Mouse (Mus musculus): ENCODE data around the gene Pdgfra. TPM values are rescaled to one million over a fixed set of nuclear protein-coding genes. Genes with fewer than 3 reads are reported as not detected.

Pdgfra gene
- polyA plus RNA-seq, 1 experiment from 2014 or later: 1.3 TPM

DNA sequence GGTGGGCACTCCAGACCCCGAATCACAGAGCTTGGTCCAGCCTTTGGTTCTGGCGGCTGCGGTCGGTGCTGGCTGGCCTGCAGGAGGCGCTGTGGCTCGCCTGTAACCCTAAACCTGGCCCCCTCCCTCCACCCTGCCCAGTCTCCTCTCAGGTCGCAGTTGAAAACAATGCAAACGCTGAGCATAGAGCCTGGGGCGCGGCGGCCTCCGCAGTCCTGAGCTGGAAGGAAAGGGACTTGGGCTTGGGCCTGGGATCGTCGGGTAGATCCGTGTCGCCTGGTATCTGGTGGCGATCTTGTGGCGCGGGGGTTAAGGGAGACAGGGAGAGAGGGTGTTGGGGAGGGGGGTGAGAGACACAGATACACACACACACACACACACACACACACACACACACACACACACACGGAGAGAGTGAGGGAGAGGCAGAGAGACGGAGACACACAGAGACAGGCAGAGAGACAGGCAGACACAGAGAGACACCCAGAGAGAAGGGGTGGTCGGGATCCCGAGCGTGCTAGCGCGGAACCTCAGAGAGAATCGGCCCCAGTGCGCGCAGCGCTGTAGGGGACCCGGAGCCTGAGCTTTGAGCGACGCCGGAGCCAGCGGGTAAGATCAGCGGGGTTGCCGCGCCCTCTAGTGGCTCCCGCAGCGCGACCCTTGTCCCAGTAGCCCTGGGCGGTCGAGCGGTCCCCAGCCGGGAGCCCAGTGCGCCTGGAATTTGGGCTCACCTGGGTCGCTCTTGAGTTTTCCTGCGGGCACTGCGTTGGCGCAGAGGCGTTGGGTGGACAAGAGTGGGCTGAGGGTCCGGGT, 3.9 kb downstream of the Pdgfra start:
- Histone ChIP-seq H3K4me1 (replicated peaks) (peaks cover 19% of the 10 kb centered on the region), H3K9me3 (replicated peaks) (no peaks in the 10 kb centered on the region), H3K27ac (replicated peaks) (no peak overlapping the region), H3K4me2 (peak overlapping the region; percentile 64), H3K9ac (no peak overlapping the region; the same call in 1 of the 2 replicates), H3K4me3 (replicated peaks) (peak overlapping the region; percentile 42), H3K36me3 (replicated peaks) (no peaks in the 10 kb centered on the region), H3K27me3 (peaks cover 62% of the 10 kb centered on the region)
- under 1% methylated on average over 51 of the region's 52 CpGs for WGBS (ENCODE audit: insufficient replicate concordance)
- peak; percentile 70 for ATAC-seq (ENCODE audit: insufficient read depth)

DNA sequence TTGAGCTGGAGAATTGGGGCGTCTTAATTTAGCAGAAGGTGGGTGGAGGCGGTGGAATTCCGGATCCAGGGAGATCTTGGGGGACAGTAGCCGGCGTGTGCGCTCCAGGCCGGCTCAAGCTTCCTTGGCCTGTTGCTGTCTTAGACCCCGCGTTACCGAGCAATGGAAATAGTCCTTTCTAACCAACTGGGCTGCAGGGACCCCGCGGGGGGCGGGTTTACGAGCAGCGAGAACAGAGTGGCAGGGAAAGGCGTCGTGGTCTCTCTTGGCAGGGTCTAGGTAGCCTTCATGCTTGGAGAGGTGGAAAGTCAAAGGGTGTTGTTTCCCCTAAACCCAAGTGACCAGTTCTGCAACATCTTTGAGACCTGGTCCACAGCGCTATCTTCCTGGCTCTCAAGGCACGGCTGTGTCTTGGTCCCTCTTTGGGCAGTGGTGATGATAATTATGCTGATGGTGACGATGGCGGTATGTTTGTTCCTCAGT, 4.5 kb downstream of the Pdgfra start:
- peaks cover 56% of the 10 kb centered on the region for H3K27me3 ChIP-seq
- H3K4me1 ChIP-seq (replicated peaks): peaks cover 19% of the 10 kb centered on the region; the same call in 1 of the 2 replicates
- H3K4me3 ChIP-seq (replicated peaks): peak overlapping the region; percentile 42
- ATAC-seq (ENCODE audit: insufficient read depth): no peak
- 1% methylated on average over 21 of the region's 21 CpGs for WGBS (ENCODE audit: insufficient replicate concordance)
- H3K36me3 ChIP-seq (replicated peaks): no peaks in the 10 kb centered on the region
- H3K9ac ChIP-seq: no peak overlapping the region
- peak overlapping the region; percentile 64 for H3K4me2 ChIP-seq
- H3K9me3 ChIP-seq (replicated peaks): no peaks in the 10 kb centered on the region
- H3K27ac ChIP-seq (replicated peaks): no peak overlapping the region

GRCm38 (mm10) chr5:75157038-75157437, 4.9 kb downstream of the Pdgfra start:
- H3K4me2 ChIP-seq: peak overlapping the region; percentile 64
- WGBS (ENCODE audit: insufficient replicate concordance): 0% methylated on average over 3 of the region's 3 CpGs
- ATAC-seq (ENCODE audit: insufficient read depth): no peak
- H3K4me1 ChIP-seq (replicated peaks): peaks cover 19% of the 10 kb centered on the region; the same call in 1 of the 2 replicates
- H3K36me3 ChIP-seq (replicated peaks): no peaks in the 10 kb centered on the region
- H3K27me3 ChIP-seq: peaks cover 51% of the 10 kb centered on the region
- H3K27ac ChIP-seq (replicated peaks): no peak overlapping the region
- H3K4me3 ChIP-seq (replicated peaks): peak overlapping the region; percentile 42
- H3K9ac ChIP-seq: no peak overlapping the region
- H3K9me3 ChIP-seq (replicated peaks): no peaks in the 10 kb centered on the region

- Histone ChIP-seq H3K27ac (replicated peaks) (no peak overlapping the region), H3K4me2 (no peak overlapping the region), H3K4me1 (replicated peaks) (peaks cover 9% of the 10 kb centered on the region; the same call in 1 of the 2 replicates), H3K9me3 (replicated peaks) (no peaks in the 10 kb centered on the region), H3K36me3 (replicated peaks) (no peaks in the 10 kb centered on the region), H3K27me3 (peaks cover 15% of the 10 kb centered on the region), H3K9ac (no peak overlapping the region), H3K4me3 (replicated peaks) (no peak overlapping the region)
- no peak for ATAC-seq (ENCODE audit: insufficient read depth)
- WGBS (ENCODE audit: insufficient replicate concordance): 37% methylated on average over 12 of the region's 12 CpGs
Observed at GRCm38 (mm10) chr5:75160530-75161170, 8.6 kb downstream of the Pdgfra start.

GRCm38 (mm10) chr5:75161586-75161985, 9.5 kb downstream of the Pdgfra start:
- 63% methylated on average over 6 of the region's 6 CpGs for WGBS (ENCODE audit: insufficient replicate concordance)
- Histone ChIP-seq H3K9ac (no peak overlapping the region), H3K4me2 (no peak overlapping the region), H3K27ac (replicated peaks) (no peak overlapping the region), H3K9me3 (replicated peaks) (no peaks in the 10 kb centered on the region), H3K27me3 (peaks cover 6% of the 10 kb centered on the region), H3K4me1 (replicated peaks) (peaks cover 2% of the 10 kb centered on the region; the same call in 1 of the 2 replicates), H3K4me3 (replicated peaks) (no peak overlapping the region), H3K36me3 (replicated peaks) (no peaks in the 10 kb centered on the region)
- ATAC-seq (ENCODE audit: insufficient read depth): no peak

DNA sequence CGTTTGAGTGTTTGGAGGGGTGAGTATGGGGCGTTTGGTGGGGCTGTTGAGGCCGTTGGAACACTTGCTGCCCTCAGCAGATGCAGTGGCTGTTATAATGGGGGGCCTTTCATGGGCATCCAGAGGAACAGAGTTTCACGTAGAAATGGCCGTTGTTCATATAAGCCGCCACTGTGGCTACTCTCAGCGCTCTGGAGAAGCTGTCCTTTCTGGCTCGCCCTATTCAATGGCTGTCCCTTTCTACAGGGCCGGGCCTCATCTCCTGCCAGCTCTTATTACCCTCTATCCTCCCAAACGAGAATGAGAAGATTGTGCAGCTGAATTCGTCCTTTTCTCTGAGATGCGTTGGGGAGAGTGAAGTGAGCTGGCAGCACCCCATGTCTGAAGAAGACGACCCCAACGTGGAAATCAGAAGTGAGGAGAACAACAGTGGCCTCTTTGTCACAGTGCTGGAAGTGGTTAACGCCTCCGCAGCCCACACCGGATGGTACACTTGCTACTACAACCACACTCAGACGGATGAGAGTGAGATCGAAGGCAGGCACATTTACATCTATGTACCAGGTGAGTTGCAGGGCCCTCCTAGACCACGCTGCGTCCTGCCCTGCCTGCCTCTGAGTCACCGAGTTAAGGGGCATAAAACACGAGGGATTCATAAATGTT, 11.3 kb downstream of the Pdgfra start:
- no peaks in the 10 kb centered on the region for H3K36me3 ChIP-seq (replicated peaks)
- H3K4me1 ChIP-seq (replicated peaks): no peaks in the 10 kb centered on the region

GRCm38 (mm10) chr5:75164688-75165087, 12.6 kb downstream of the Pdgfra start:
- Histone ChIP-seq H3K4me3 (replicated peaks) (no peak overlapping the region), H3K9ac (no peak overlapping the region), H3K27me3 (no peaks in the 10 kb centered on the region), H3K4me1 (replicated peaks) (no peaks in the 10 kb centered on the region), H3K36me3 (replicated peaks) (no peaks in the 10 kb centered on the region), H3K4me2 (no peak overlapping the region), H3K27ac (replicated peaks) (no peak overlapping the region), H3K9me3 (replicated peaks) (no peaks in the 10 kb centered on the region)
- 48% methylated on average over 4 of the region's 4 CpGs for WGBS (ENCODE audit: insufficient replicate concordance)
- ATAC-seq (ENCODE audit: insufficient read depth): no peak

More for the DNA sequence above, 11.3 kb downstream of the Pdgfra start:
- no peak for ATAC-seq (ENCODE audit: insufficient read depth)
- Histone ChIP-seq H3K27ac (replicated peaks) (no peak overlapping the region), H3K27me3 (no peaks in the 10 kb centered on the region), H3K9ac (no peak overlapping the region), H3K9me3 (replicated peaks) (no peaks in the 10 kb centered on the region), H3K4me3 (replicated peaks) (no peak overlapping the region), H3K4me2 (no peak overlapping the region)
- 65% methylated on average over 23 of the region's 23 CpGs for WGBS (ENCODE audit: insufficient replicate concordance)

GRCm38 (mm10) chr5:75169837-75170236, 17.7 kb downstream of the Pdgfra start:
- H3K4me2 ChIP-seq: no peak overlapping the region
- ATAC-seq (ENCODE audit: insufficient read depth): no peak
- H3K4me3 ChIP-seq (replicated peaks): no peak overlapping the region
- no peaks in the 10 kb centered on the region for H3K27me3 ChIP-seq
- 67% methylated on average over 6 of the region's 6 CpGs for WGBS (ENCODE audit: insufficient replicate concordance)
- H3K4me1 ChIP-seq (replicated peaks): no peaks in the 10 kb centered on the region
- no peak overlapping the region for H3K27ac ChIP-seq (replicated peaks)
- H3K9ac ChIP-seq: no peak overlapping the region
- H3K9me3 ChIP-seq (replicated peaks): no peaks in the 10 kb centered on the region
- H3K36me3 ChIP-seq (replicated peaks): no peaks in the 10 kb centered on the region

GRCm38 (mm10) chr5:75171859-75172258, 19.8 kb downstream of the Pdgfra start:
- no peak overlapping the region for H3K4me3 ChIP-seq (replicated peaks)
- no peak for ATAC-seq (ENCODE audit: insufficient read depth)
- no peaks in the 10 kb centered on the region for H3K27me3 ChIP-seq
- H3K36me3 ChIP-seq (replicated peaks): no peaks in the 10 kb centered on the region
- 69% methylated on average over 10 of the region's 10 CpGs for WGBS (ENCODE audit: insufficient replicate concordance)
- H3K4me1 ChIP-seq (replicated peaks): no peaks in the 10 kb centered on the region
- H3K4me2 ChIP-seq: no peak overlapping the region
- H3K9ac ChIP-seq: no peak overlapping the region
- no peaks in the 10 kb centered on the region for H3K9me3 ChIP-seq (replicated peaks)
- no peak overlapping the region for H3K27ac ChIP-seq (replicated peaks)

- Histone ChIP-seq H3K36me3 (replicated peaks) (no peaks in the 10 kb centered on the region), H3K9ac (no peak overlapping the region), H3K9me3 (replicated peaks) (no peaks in the 10 kb centered on the region), H3K4me3 (replicated peaks) (no peak overlapping the region), H3K4me1 (replicated peaks) (no peaks in the 10 kb centered on the region), H3K27me3 (no peaks in the 10 kb centered on the region), H3K27ac (replicated peaks) (no peak overlapping the region), H3K4me2 (no peak overlapping the region)
- ATAC-seq (ENCODE audit: insufficient read depth): no peak
- WGBS (ENCODE audit: insufficient replicate concordance): 72% methylated on average over 10 of the region's 10 CpGs
Observed at GRCm38 (mm10) chr5:75179249-75179648, 27.2 kb downstream of the Pdgfra start.

DNA sequence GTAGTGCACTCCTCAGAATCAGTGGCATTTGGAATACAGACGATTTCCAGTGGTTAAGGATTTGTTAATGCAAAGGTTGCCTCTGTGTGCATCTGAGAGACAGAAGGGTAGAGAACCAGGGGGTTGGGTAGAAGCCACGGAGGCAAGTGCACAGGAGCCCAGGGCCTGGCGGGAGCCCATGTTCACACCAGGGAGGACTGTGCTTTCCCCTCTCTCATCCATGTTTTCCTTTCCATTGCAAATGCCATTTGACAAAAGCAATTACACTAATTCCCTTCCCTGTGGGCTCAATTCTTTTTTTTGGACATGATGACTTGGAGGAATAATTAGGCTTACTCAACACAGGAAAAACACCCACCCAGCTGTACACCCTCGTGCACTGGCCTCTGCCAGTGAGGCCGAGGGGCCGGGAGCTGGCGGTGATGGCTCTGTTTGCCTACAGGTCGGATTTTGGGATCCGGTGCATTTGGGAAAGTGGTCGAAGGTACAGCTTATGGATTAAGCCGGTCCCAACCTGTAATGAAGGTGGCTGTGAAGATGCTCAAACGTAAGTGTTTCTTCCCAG, 27.7 kb downstream of the Pdgfra start:
- no peaks in the 10 kb centered on the region for H3K9me3 ChIP-seq (replicated peaks)
- H3K27me3 ChIP-seq: no peaks in the 10 kb centered on the region
- 71% methylated on average over 12 of the region's 12 CpGs for WGBS (ENCODE audit: insufficient replicate concordance)
- no peak overlapping the region for H3K27ac ChIP-seq (replicated peaks)
- no peak overlapping the region for H3K4me2 ChIP-seq
- H3K4me3 ChIP-seq (replicated peaks): no peak overlapping the region
- no peak for ATAC-seq (ENCODE audit: insufficient read depth)
- H3K36me3 ChIP-seq (replicated peaks): no peaks in the 10 kb centered on the region
- no peak overlapping the region for H3K9ac ChIP-seq
- H3K4me1 ChIP-seq (replicated peaks): no peaks in the 10 kb centered on the region
